Mouse (Mus musculus): Measurements from ENCODE around the gene Ndufs6.

Gene Ndufs6

GRCm38 (mm10) chr13:73305398-73306084 lies 22.8 kb downstream of the Ndufs6 start:
- DNase-seq, result no peak

DNA sequence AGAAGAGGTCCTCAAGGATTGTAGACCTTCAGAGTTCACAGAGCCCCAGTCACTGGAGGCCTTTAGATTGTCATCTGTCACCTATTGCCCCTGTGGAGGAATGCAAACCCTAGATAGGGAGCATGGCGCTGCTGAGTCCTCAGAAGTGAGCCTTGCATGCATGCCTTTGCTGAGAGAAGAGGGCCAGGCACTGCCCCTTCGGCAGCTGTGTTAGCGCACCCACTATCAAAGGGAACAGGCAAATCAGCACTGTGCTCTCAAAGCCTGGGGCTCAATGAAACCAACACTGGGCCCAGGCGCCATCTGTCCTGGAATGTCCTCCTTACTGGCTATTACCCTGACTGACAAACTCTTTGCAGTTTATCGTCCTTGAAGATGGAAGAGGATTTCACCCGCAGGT lies 23.6 kb downstream of the Ndufs6 start:
- DNase-seq, result no peak

- no peak for DNase-seq
Observed at GRCm38 (mm10) chr13:73299322-73299721, 29.0 kb downstream of the Ndufs6 start.

DNA sequence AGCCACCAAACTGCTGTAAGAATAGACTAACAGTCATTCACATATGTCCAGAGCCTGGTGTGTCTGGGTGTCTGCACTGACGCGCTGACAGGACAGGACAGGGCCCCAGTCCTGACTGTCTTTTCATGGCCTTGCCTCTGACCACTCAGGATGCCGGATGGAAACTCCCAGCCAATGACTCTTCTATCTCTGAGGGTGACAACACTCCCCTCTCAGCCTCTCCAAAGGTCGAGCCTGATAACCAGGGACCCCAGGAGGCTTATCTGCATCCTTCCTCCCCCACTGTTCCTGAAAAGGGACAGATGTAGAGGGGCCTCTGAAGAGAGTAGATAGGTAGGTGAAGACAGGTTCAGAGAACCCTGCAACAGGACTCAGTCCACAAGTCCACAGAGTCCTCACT lies 29.6 kb downstream of the Ndufs6 start:
- DNase-seq, result no peak

DNA sequence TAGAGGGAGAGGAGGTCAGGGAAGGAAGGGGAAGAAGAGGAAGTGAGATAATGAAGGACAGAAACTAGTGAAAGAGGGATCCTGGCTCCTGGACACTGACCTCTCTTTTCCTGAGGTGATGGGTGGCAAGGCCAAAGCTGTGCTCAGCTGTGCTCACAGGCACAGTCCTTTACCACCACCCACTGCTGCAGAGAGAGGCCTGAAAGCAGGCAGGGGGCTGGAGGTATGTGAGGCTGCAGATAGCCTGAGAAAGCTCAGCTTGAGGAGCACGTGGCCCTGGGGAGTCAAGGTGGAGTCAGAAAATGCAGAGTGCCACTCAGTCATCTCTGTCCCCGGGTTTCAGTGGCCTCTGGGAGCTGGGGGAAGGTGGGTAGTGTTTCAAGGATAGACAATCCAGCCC lies 37.2 kb downstream of the Ndufs6 start:
- DNase-seq, result no peak

DNA sequence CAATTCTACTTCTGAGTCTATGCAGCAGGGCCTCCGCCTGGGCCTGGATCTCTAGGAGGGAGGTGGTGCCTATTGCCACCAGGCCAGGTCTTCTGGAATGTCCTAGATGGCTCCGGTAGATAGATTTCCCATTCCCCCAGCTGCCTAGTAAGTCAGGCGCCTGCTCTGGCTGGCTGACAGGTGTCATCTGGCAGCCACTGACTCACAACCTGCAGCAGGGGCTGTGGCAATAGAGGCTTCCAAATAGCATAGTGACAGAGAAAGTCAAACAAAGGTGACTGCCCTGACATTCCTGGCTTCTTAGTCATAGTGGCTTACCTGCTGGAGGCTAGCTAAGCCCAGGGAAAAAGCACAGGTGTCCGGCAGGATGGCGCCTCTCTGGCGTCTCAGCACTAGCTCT lies 38.1 kb downstream of the Ndufs6 start:
- no peak for DNase-seq

- no peak for DNase-seq
Observed at GRCm38 (mm10) chr13:73283534-73283933, 44.8 kb downstream of the Ndufs6 start.

GRCm38 (mm10) chr13:73282407-73282806 lies 45.9 kb downstream of the Ndufs6 start:
- DNase-seq, result no peak

DNA sequence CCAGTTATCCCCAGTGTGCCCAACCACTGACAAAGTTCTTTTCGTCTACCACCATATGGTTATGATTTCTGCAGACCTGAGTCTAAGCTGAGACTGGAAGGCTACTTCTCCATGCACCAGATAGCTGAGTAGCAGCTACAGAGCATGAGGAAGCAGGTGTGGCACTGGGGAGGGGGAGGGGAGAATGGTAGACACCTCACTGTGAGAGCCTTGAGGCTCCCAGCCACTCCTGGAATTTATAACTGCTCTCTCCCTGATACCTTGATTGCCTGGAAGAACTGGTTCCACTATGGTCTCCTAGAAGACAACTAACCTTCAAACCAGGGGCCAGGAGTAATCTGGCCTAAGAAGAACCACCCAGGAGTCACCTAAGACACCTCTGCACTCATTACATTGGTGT lies 49.1 kb downstream of the Ndufs6 start:
- no peak for DNase-seq

GRCm38 (mm10) chr13:73277797-73278196 lies 50.5 kb downstream of the Ndufs6 start:
- no peak for DNase-seq

- no peak for DNase-seq
Observed at GRCm38 (mm10) chr13:73277361-73277760, 51.0 kb downstream of the Ndufs6 start.

- no peak for DNase-seq
Observed at GRCm38 (mm10) chr13:73273536-73273935, 54.8 kb downstream of the Ndufs6 start.

GRCm38 (mm10) chr13:73272794-73273282 lies 55.5 kb downstream of the Ndufs6 start:
- DNase-seq, result no peak

GRCm38 (mm10) chr13:73271336-73272242 lies 56.8 kb downstream of the Ndufs6 start:
- DNase-seq, result no peak

DNA sequence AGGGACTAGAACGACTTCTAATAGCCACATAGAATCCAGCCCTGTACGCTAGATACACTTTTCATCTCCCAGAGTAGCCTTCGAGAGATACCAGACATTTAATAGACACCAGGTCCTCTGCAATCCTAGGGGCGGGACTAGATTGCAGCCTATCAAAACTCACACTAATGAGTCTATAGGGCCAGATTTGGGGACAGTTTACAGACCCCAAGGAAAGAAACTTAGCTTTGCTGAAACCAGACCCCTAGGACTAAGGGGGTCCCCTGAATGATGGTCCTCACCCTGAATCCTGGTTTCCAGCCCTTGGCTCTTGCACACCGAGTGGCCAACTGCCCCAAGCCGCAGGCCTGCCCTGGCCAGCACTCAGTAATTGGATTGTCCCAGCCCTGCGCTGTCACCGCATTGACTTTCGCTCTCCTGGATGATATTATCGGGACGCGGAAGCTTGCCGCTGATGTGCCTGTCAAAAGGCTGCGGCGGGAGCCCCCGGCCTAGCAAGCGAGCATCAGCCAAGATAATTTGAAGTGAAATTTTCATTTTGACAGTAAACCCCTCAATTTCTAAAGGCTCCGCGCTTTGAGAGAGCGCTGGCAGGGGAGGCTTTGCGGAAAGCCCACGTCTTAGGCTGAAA lies 57.8 kb downstream of the Ndufs6 start:
- no peak for DNase-seq

DNA sequence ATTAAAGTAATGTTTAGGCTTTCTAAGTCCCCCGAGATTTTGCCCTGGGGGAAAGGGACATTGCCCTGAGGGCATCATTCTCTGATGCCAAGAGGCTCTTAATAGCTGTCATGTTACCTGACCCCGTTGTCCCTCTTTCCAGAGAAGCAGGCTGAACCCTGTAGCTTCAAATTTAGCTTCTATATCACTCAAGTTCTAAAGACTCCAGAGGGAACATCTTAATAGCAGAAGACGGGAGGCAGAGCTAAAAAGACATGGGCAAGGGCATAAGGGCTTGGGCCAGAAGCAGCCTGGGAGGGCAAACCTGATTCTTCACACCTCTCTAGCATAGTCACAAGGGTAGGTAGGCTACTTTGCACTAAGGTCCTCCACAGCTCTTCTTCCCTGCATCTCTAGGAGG lies 58.5 kb downstream of the Ndufs6 start:
- no peak for DNase-seq

Data from thymus, postnatal 25 days (tissue).